Mouse (Mus musculus): ENCODE data around the gene Mbtps1. TPM values are rescaled to one million over a fixed set of nuclear protein-coding genes. Genes with fewer than 3 reads are reported as not detected.

The Mbtps1 gene
- total RNA-seq, 2 experiments from 2014 or later, result 24.0 to 29.0 TPM

- intact Hi-C loops (cut with DNase I), result no loop called here
- no peak for DNase-seq
Observed at GRCm38 (mm10) chr8:119506106-119506505, 52.4 kb downstream of the Mbtps1 start.

- intact Hi-C loops (cut with DNase I), result no loop called here
- DNase-seq, result no peak
Observed at GRCm38 (mm10) chr8:119505488-119505887, 53.0 kb downstream of the Mbtps1 start.

GRCm38 (mm10) chr8:119503191-119503767, 55.3 kb downstream of the Mbtps1 start:
- intact Hi-C loops (cut with DNase I), result no loop called here
- DNase-seq, result no peak

DNA sequence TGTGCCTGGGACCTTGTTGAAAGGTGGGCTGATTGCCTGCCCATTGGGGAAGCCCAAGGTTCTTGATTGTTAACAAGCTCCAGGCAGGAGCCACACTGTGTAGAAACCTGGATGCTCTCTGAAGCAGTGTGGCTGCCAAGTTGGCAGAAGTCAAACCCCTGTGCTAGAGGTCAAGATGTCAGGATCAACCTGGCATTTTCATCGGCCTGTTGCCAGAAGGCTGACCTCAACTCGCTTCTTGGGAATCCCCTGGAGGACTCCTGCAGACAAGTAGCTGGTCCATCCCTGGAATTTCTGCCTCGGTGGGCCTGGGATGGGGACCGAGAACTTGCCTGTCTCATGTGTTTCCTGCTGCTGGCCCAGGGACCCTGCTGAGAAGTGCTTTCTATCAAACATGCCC, 56.4 kb downstream of the Mbtps1 start:
- intact Hi-C loops (cut with DNase I), result no loop called here
- no peak for DNase-seq

DNA sequence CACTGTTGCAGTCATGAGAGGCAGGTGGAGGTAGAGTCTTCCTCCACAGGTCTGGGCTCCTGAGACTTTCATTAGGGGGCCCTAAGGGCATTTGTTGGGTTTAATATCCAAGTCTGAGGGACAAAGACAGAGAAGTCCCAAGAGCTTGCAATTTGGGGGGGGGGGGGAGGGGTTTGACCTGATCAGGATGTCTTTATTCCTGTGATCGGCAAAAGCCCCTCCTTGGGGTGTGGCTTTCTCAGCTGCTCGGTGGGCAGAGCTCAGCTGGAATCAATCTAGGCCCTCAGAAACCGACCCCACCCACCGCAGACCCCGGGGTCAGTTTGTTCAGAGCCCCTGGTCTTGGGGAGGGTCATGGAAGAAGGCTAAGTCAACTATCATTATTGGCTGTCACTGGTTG, 56.9 kb downstream of the Mbtps1 start, which contains the start of gene Slc38a8:
TSS of gene Slc38a8 (minus strand) at position 101 of the 400 bp plus-strand sequence.
- no peak for DNase-seq
- intact Hi-C loops (cut with DNase I), result no loop called here

DNA sequence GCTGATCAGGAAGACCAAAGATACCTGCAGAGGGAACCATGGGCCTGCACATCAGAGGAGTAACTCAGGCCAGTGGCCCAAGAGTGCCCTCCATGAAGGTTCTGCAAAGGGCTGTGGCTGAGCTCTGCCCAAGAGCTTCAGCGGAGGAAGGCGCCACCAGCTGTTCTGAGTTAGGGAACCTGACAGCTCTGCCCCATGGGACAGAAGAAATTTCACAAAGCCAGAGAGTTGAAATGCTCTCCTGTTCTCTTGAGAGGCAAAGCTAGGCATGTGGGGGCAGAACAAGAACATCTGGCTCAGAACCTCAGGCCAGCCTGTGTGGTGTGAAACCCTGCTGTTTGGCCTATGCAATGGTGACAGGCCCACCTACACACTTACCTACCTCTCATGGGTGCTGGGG, 58.7 kb downstream of the Mbtps1 start:
- DNase-seq, result no peak
- intact Hi-C loops (cut with DNase I), result no loop called here

DNA sequence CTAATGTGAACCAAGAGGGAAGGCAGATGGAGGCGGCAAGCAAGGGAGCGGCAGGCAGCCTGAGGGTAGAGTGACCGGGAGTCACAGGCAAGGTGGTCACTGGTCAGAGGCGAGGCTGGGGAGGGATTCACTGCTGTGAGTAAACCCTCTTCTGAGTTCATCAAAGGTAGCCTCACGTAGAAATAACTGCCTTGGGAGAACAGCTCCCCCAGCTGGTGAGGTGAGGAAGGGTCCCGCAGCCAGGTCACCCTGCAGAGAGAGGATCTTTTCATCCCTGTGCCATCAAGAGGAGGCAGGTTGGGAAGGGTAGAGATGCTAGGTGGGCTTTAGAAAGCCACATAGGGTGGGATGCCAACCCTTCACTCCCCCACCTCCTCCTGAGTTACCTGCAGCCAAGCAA, 61.7 kb downstream of the Mbtps1 start:
- DNase-seq, result peak in 1 of 2 experiments; percentile 33
- intact Hi-C loops (cut with DNase I), result loop anchor here (1.0 to 2.0 kb wide), 2 partner anchors 51 to 84 kb away; partner anchors contain the start of gene Necab2

GRCm38 (mm10) chr8:119487093-119487492, 71.4 kb downstream of the Mbtps1 start:
- intact Hi-C loops (cut with DNase I), result no loop called here
- DNase-seq, result no peak

- no peak for DNase-seq
- intact Hi-C loops (cut with DNase I), result no loop called here
Observed at GRCm38 (mm10) chr8:119484145-119484896, 74.2 kb downstream of the Mbtps1 start.

DNA sequence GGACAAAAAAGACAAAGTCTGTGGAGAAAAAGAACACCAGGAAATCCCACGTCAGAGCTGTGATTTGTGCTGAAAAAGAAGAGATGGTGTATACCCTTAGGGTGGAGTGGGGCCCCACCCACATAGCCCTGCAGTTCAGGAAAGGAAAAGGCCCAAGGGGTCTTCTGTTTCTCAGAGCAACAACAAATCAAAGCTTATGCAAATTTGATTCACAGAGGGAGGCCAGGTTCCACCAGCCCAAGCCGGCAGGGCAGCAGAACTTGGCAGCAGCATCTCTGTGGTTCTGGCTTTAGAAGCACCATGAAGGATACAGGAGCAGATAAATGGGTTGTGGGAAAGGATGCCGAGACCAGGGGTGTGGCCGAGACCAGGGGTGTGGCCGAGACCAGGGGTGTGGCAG, 79.9 kb downstream of the Mbtps1 start:
- DNase-seq, result no peak
- intact Hi-C loops (cut with DNase I), result no loop called here

GRCm38 (mm10) chr8:119468091-119468490, 90.4 kb downstream of the Mbtps1 start:
- DNase-seq, result no peak
- intact Hi-C loops (cut with DNase I), result no loop called here

GRCm38 (mm10) chr8:119466794-119467193, 91.7 kb downstream of the Mbtps1 start:
- no peak for DNase-seq
- intact Hi-C loops (cut with DNase I), result no loop called here

DNA sequence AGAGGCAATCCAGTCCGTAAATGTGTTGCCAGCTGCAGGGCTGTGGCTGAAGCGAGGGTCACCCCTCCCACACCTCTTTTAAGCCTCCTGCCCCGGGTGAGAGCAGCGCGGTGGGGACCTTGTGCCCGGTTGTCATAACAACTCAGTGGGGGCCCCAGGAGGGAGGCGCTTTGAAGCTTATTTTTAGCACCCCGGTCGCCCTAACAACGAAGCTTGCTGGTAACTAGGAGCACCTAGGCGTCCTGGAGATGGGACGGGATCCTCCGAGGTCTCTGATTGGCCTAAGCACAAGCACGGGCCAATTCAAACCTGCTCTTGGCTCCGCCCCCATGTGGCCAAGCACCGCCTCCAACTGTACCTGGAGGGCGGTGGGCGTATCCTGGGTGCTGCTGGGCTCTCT, 92.4 kb downstream of the Mbtps1 start:
- no peak for DNase-seq
- intact Hi-C loops (cut with DNase I), result no loop called here

DNA sequence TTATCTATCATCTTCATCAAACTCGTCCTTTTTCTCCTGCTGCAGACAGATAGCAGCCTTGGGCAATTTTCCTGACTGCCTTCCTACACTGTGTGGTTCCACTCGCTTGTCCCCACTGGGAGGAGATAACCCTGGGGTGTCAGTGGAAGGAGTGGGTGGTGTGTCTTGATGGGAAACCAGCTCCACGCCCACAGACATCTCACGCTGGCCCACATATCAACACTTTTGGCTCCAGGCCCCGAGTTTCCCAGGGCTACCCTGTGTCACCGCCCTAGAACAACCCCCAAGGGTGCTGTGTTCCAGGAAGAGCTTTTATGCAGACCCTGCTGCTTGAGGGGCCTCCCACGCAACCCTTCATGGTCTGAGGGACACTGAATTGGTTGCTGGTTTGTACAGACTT, 94.8 kb downstream of the Mbtps1 start:
- DNase-seq, result no peak

GRCm38 (mm10) chr8:119461356-119461755, 97.2 kb downstream of the Mbtps1 start:
- intact Hi-C loops (cut with DNase I), result no loop called here
- DNase-seq, result no peak

More for the DNA sequence above, 94.8 kb downstream of the Mbtps1 start:
- intact Hi-C loops (cut with DNase I), result no loop called here

GRCm38 (mm10) chr8:119459724-119460123, 98.8 kb downstream of the Mbtps1 start:
- intact Hi-C loops (cut with DNase I), result no loop called here

More at GRCm38 (mm10) chr8:119459724-119460123, 98.8 kb downstream of the Mbtps1 start:
- DNase-seq, result no peak

Other genes starting within 250 kb of the Mbtps1 start
- gene Hsbp1, start 214.2 kb downstream of the Mbtps1 start, total RNA-seq (2021), result 100 to 1,000 TPM; 131 to 132 TPM
- gene Mlycd, start 163.9 kb downstream of the Mbtps1 start, total RNA-seq (2021), result 100 to 1,000 TPM in 1 of 2 experiments, 10 to 100 TPM in 1; 73.5 to 114 TPM
- gene Osgin1, start 124.6 kb downstream of the Mbtps1 start, total RNA-seq (2021), result 10 to 100 TPM; 15.1 to 17.3 TPM
- gene Necab2, start 112.0 kb downstream of the Mbtps1 start, total RNA-seq (2021), result under 1 TPM in 1 of 2 experiments, not detected in 1; 0.52 TPM
- not detected for gene Slc38a8, start 57.0 kb downstream of the Mbtps1 start, total RNA-seq (2021)
- 10 to 100 TPM; 14.0 to 14.9 TPM for gene Hsdl1, start 16.4 kb upstream of the Mbtps1 start, total RNA-seq (2021)
- gene Dnaaf1, start 16.5 kb upstream of the Mbtps1 start, total RNA-seq (2021), result not detected
- 1 to 10 TPM; 4.0 to 4.8 TPM for gene Taf1c, start 46.5 kb upstream of the Mbtps1 start, total RNA-seq (2021)
- gene Adad2, start 54.0 kb upstream of the Mbtps1 start, total RNA-seq (2021), result under 1 TPM; 0.17 to 0.20 TPM
- 10 to 100 TPM; 12.6 to 26.2 TPM for gene Kcng4, start 76.9 kb upstream of the Mbtps1 start, total RNA-seq (2021)
- gene Wfdc1, start 107.6 kb upstream of the Mbtps1 start, total RNA-seq (2021), result 100 to 1,000 TPM; 103 to 105 TPM
- under 1 TPM; 0.13 to 0.32 TPM for gene Atp2c2, start 141.3 kb upstream of the Mbtps1 start, total RNA-seq (2021)
- gene Tldc1, start 219.7 kb upstream of the Mbtps1 start, total RNA-seq (2021), result 1 to 10 TPM; 3.7 to 4.9 TPM

All from gastrocnemius, postnatal 36 days (tissue).